Mouse (Mus musculus): Measurements from ENCODE around the gene Dab1. TPM values are rescaled to one million over a fixed set of nuclear protein-coding genes. Genes with fewer than 3 reads are reported as not detected.

The Dab1 gene
- total and polyA plus RNA-seq, 2 experiments from 2014 or later: 47.9 to 109 TPM

DNA sequence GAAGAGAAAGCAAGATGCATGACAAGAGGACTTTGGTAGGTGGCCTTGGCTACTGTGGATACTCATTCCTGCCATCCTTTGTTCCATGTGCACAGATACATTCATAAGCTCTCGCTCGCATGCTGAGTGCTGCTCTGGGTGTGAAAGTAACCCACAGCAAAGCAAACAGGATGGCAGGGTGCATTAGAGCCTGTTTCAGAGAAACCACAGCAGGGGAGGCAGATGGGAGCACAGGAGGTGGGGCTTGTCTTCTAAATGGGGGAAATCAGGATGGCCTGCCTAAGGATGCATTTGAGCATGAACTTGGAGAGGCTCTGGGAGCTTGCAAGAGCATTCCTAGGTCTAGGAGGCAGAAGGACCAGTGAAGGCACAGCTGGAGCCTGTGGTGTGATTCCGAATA lies 820.5 kb downstream of the Dab1 start:
- no peak overlapping the region for H3K27ac ChIP-seq (ENCODE audit: low read depth, low read length)
- DNase-seq (ENCODE audit: low spot score) (no peak), ATAC-seq (ENCODE audit: low FRiP score) (no peak; the same call in 1 of the 2 replicates)
- WGBS: 84% methylated on average over 3 of the region's 3 CpGs
- H3K9me3 ChIP-seq (ENCODE audit: low read length): no peaks in the 10 kb centered on the region
- no peak for TF ChIP-seq CTCF (IDR thresholded peaks at IDR 0.05)
- H3K4me2 ChIP-seq (ENCODE audit: low read depth, low read length, poor library complexity, severe bottlenecking): no peak overlapping the region
- no peak overlapping the region for H3K4me3 ChIP-seq (ENCODE audit: low read depth, low read length)
- no peaks in the 10 kb centered on the region for H3K36me3 ChIP-seq (ENCODE audit: insufficient read depth, low read length)
- no peaks in the 10 kb centered on the region; the same call in 1 of the 2 replicates for H3K4me1 ChIP-seq (ENCODE audit: insufficient read depth, low read length)
- H3K9ac ChIP-seq (replicated peaks; ENCODE audit: low read length, poor library complexity, severe bottlenecking): no peak overlapping the region
- H3K27me3 ChIP-seq (ENCODE audit: insufficient read depth, low read length): no peaks in the 10 kb centered on the region

GRCm38 (mm10) chr4:104442925-104443747 lies 824.0 kb downstream of the Dab1 start:
- no peak for DNase-seq (ENCODE audit: low spot score)
- no peak overlapping the region for H3K4me3 ChIP-seq (ENCODE audit: low read depth, low read length)
- H3K4me1 ChIP-seq (ENCODE audit: insufficient read depth, low read length): no peaks in the 10 kb centered on the region; the same call in 1 of the 2 replicates
- H3K4me2 ChIP-seq (ENCODE audit: low read depth, low read length, poor library complexity, severe bottlenecking): no peak overlapping the region
- H3K27me3 ChIP-seq (ENCODE audit: insufficient read depth, low read length): no peaks in the 10 kb centered on the region
- no peak for ATAC-seq (ENCODE audit: low FRiP score)
- H3K36me3 ChIP-seq (ENCODE audit: insufficient read depth, low read length): no peaks in the 10 kb centered on the region
- H3K9ac ChIP-seq (replicated peaks; ENCODE audit: low read length, poor library complexity, severe bottlenecking): no peak overlapping the region
- no peak overlapping the region for H3K27ac ChIP-seq (ENCODE audit: low read depth, low read length)
- no peak for TF ChIP-seq CTCF (IDR thresholded peaks at IDR 0.05)
- no peaks in the 10 kb centered on the region for H3K9me3 ChIP-seq (ENCODE audit: low read length)
- 48% methylated on average over 10 of the region's 10 CpGs for WGBS

DNA sequence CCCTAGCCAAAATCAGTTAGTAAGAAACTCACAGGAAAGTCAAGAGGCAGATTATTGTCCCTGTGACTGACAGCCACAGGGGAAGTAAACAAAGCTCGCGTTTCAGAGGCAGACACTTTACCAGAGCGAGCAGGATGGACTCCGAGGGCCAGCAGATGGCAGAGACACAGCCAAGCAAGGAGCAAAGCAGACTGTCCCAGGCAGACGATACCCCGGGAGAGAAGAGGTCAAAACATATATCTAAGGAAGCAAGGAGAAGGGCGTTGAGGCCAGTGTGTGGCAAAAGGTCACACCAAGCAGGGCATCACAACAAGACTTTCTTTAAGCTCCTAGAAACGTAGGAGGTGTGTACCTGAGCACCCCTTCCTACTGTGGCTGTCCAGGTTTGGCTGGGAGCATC lies 824.6 kb downstream of the Dab1 start:
- DNase-seq (ENCODE audit: low spot score): no peak
- 33% methylated on average over 8 of the region's 8 CpGs for WGBS

DNA sequence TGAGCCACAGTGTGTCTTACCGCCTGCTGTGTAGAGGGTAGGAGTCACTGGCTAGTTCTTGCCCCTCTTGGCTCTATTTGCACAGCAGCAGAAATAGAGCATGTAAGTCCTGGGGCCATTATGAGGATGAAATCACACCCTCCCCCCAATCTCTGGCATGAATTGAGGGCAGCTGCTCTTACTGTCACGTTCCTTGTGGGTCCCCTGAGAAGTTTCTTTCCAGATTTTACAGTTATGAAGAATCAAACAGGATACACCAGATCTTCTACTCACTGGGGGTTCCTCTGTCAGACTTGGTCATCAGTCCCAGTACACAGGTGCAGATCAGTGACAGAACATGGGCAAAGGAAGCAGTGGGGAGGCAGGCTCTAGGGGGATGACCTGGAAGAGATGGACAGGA lies 825.8 kb downstream of the Dab1 start:
- ATAC-seq (ENCODE audit: low FRiP score): no peak
- Histone ChIP-seq H3K36me3 (ENCODE audit: insufficient read depth, low read length) (no peaks in the 10 kb centered on the region), H3K9ac (replicated peaks; ENCODE audit: low read length, poor library complexity, severe bottlenecking) (no peak overlapping the region), H3K27ac (ENCODE audit: low read depth, low read length) (no peak overlapping the region), H3K9me3 (ENCODE audit: low read length) (no peaks in the 10 kb centered on the region), H3K4me2 (ENCODE audit: low read depth, low read length, poor library complexity, severe bottlenecking) (no peak overlapping the region), H3K4me1 (ENCODE audit: insufficient read depth, low read length) (no peaks in the 10 kb centered on the region; the same call in 1 of the 2 replicates), H3K27me3 (ENCODE audit: insufficient read depth, low read length) (no peaks in the 10 kb centered on the region), H3K4me3 (ENCODE audit: low read depth, low read length) (no peak overlapping the region)
- DNase-seq (ENCODE audit: low spot score): no peak
- no peak for TF ChIP-seq CTCF (IDR thresholded peaks at IDR 0.05)
- WGBS: 66% methylated on average over 2 of the region's 2 CpGs

More for the DNA sequence above, 824.6 kb downstream of the Dab1 start:
- peak; percentile 34; the same call in 1 of the 2 replicates for TF ChIP-seq CTCF (IDR thresholded peaks at IDR 0.05)
- Histone ChIP-seq H3K36me3 (ENCODE audit: insufficient read depth, low read length) (no peaks in the 10 kb centered on the region), H3K4me3 (ENCODE audit: low read depth, low read length) (no peak overlapping the region), H3K27me3 (ENCODE audit: insufficient read depth, low read length) (no peaks in the 10 kb centered on the region), H3K4me1 (ENCODE audit: insufficient read depth, low read length) (no peaks in the 10 kb centered on the region; the same call in 1 of the 2 replicates), H3K9me3 (ENCODE audit: low read length) (no peaks in the 10 kb centered on the region), H3K9ac (replicated peaks; ENCODE audit: low read length, poor library complexity, severe bottlenecking) (no peak overlapping the region), H3K27ac (ENCODE audit: low read depth, low read length) (no peak overlapping the region), H3K4me2 (ENCODE audit: low read depth, low read length, poor library complexity, severe bottlenecking) (no peak overlapping the region)
- no peak for ATAC-seq (ENCODE audit: low FRiP score)

- DNase-seq (ENCODE audit: low spot score) (no peak), ATAC-seq (ENCODE audit: low FRiP score) (no peak)
- no peak for TF ChIP-seq CTCF (IDR thresholded peaks at IDR 0.05)
- Histone ChIP-seq H3K9me3 (ENCODE audit: low read length) (no peaks in the 10 kb centered on the region), H3K27me3 (ENCODE audit: insufficient read depth, low read length) (no peaks in the 10 kb centered on the region), H3K4me3 (ENCODE audit: low read depth, low read length) (no peak overlapping the region), H3K4me1 (ENCODE audit: insufficient read depth, low read length) (peaks cover 5% of the 10 kb centered on the region; the same call in 1 of the 2 replicates), H3K36me3 (ENCODE audit: insufficient read depth, low read length) (no peaks in the 10 kb centered on the region), H3K27ac (ENCODE audit: low read depth, low read length) (no peak overlapping the region), H3K4me2 (ENCODE audit: low read depth, low read length, poor library complexity, severe bottlenecking) (no peak overlapping the region), H3K9ac (replicated peaks; ENCODE audit: low read length, poor library complexity, severe bottlenecking) (no peak overlapping the region)
- WGBS: 97% methylated on average over 1 of the region's 1 CpGs
Measured at GRCm38 (mm10) chr4:104448199-104448598, 829.0 kb downstream of the Dab1 start.

- no peak overlapping the region for H3K4me2 ChIP-seq (ENCODE audit: low read depth, low read length, poor library complexity, severe bottlenecking)
- no peak overlapping the region for H3K4me3 ChIP-seq (ENCODE audit: low read depth, low read length)
- DNase-seq (ENCODE audit: low spot score): peak; percentile 20
- H3K36me3 ChIP-seq (ENCODE audit: insufficient read depth, low read length): no peaks in the 10 kb centered on the region
- no peak for TF ChIP-seq CTCF (IDR thresholded peaks at IDR 0.05)
- no peak overlapping the region for H3K9ac ChIP-seq (replicated peaks; ENCODE audit: low read length, poor library complexity, severe bottlenecking)
- WGBS: 67% methylated on average over 9 of the region's 9 CpGs
- ATAC-seq (ENCODE audit: low FRiP score): no peak
- H3K27me3 ChIP-seq (ENCODE audit: insufficient read depth, low read length): no peaks in the 10 kb centered on the region
- no peak overlapping the region for H3K27ac ChIP-seq (ENCODE audit: low read depth, low read length)
- no peaks in the 10 kb centered on the region for H3K9me3 ChIP-seq (ENCODE audit: low read length)
- H3K4me1 ChIP-seq (ENCODE audit: insufficient read depth, low read length): peaks cover 8% of the 10 kb centered on the region; the same call in 1 of the 2 replicates
Measured at GRCm38 (mm10) chr4:104450645-104451044, 831.5 kb downstream of the Dab1 start.
